Comparison of ENCODE assay signal across 17 mouse cellular contexts in genomic region chr19:32391441-32391840, GRCm38 (mm10).
"Had no signal": no experiment of that assay in that cellular context is flagged by ENCODE, and none has a peak within 500 bp of the region (broad histone marks: within the 10 kb centered on the region; RNA-seq: fewer than 3 reads in every experiment).

No protein-coding gene starts in this region.

- ATAC-seq: liver, postnatal 0 days; lung, postnatal 0 days; midbrain, embryonic 15.5 days had no signal

- H3K9ac ChIP-seq: liver, postnatal 0 days; lung, embryonic 15.5 days; midbrain, embryonic 12.5 days; midbrain, embryonic 15.5 days; neural tube, embryonic 12.5 days; stomach, embryonic 15.5 days had no signal

- H3K27me3 ChIP-seq: lung, embryonic 15.5 days; megakaryocyte, embryonic 14.5 days; midbrain, embryonic 15.5 days; neural tube, embryonic 12.5 days; stomach, embryonic 15.5 days had no signal

- H3K4me2 ChIP-seq: lung, embryonic 15.5 days; midbrain, embryonic 12.5 days; midbrain, embryonic 15.5 days; neural tube, embryonic 12.5 days; stomach, embryonic 15.5 days had no signal

- H3K4me3 ChIP-seq: lung, embryonic 15.5 days; megakaryocyte, embryonic 14.5 days; midbrain, embryonic 12.5 days; midbrain, embryonic 15.5 days; neural tube, embryonic 12.5 days; stomach, embryonic 15.5 days had no signal

- DNase-seq: liver, postnatal 0 days; lung, adult 2 months; lung, postnatal 14 days; lung, postnatal 36 days; right cerebral cortex, postnatal 14 days; thymus, adult 2 months; thymus, postnatal 25 days; thymus, postnatal 4 days had no signal

- H3K36me3 ChIP-seq: lung, embryonic 15.5 days; midbrain, embryonic 12.5 days; midbrain, embryonic 15.5 days; neural tube, embryonic 12.5 days; stomach, embryonic 15.5 days had no signal

- H3K27ac ChIP-seq: lung, embryonic 15.5 days; macrophage; midbrain, embryonic 12.5 days; midbrain, embryonic 15.5 days; neural tube, embryonic 12.5 days; stomach, embryonic 15.5 days; stomach, postnatal 0 days had no signal

- H3K9me3 ChIP-seq: lung, embryonic 15.5 days; megakaryocyte, embryonic 14.5 days; midbrain, embryonic 12.5 days; midbrain, embryonic 15.5 days; neural tube, embryonic 12.5 days; stomach, embryonic 15.5 days had no signal
